Mouse (Mus musculus) CH12.LX (cell line): ENCODE results near the gene Timmdc1. TPM values are rescaled to one million over a fixed set of nuclear protein-coding genes. Genes with fewer than 3 reads are reported as not detected.

Experiments used
- DNase-seq: peaks from one replicate; pipeline ENCODE4 v3.0.0-alpha.2; 2013; ENCODE audit errors: extremely low read depth
- H3K27ac ChIP-seq: 2 replicates; pipeline ENCODE4 v1.5.1; 2012; ENCODE audit warnings: low read depth, mild to moderate bottlenecking, control low read depth, moderate library complexity; ENCODE audit not compliant: insufficient read depth
- H3K27me3 ChIP-seq: replicated peaks from 2 replicates; pipeline ENCODE3; 2012; ENCODE audit warnings: inconsistent platforms
- H3K36me3 ChIP-seq, 2 experiments: replicated peaks in 1 of 2; 2 replicates each; pipeline versions ENCODE3 to v1.6.1; 2012; ENCODE audit warnings: inconsistent platforms in 1 of 2, low read length in 1 of 2, mild to moderate bottlenecking in 1 of 2, mixed read lengths in 1 of 2, moderate library complexity in 1 of 2; ENCODE audit not compliant: control insufficient read depth in 1 of 2, insufficient read depth in 1 of 2
- H3K4me1 ChIP-seq, 2 experiments: 2 replicates each; pipeline ENCODE4 v1.6.1; 2012; ENCODE audit warnings: inconsistent platforms in 1 of 2, moderate library complexity in 1 of 2; ENCODE audit not compliant: insufficient read depth in 2 of 2, control insufficient read depth in 1 of 2
- H3K4me2 ChIP-seq: 2 replicates; pipeline ENCODE4 v1.6.1; 2012; ENCODE audit warnings: low read depth, mild to moderate bottlenecking, control low read depth; ENCODE audit not compliant: poor library complexity, insufficient read depth, severe bottlenecking
- H3K4me3 ChIP-seq, 3 experiments: fragments of 150-350 bp in 1 of 3; sonication (generic) in 1 of 3; replicated peaks in 1 of 3; 2 replicates each; pipeline versions ENCODE3 to v1.5.1; 2011 to 2012; ENCODE audit warnings: low read depth in 2 of 3, low read length in 2 of 3, mild to moderate bottlenecking in 2 of 3, moderate library complexity in 2 of 3, control low read depth in 1 of 3, improper control_type of control experiment in 1 of 3, inconsistent platforms in 1 of 3, mixed read lengths in 1 of 3; ENCODE audit not compliant: poor library complexity in 1 of 3
- H3K79me2 ChIP-seq: replicated peaks from 2 replicates; pipeline ENCODE4 v1.6.1; 2012; ENCODE audit warnings: mild to moderate bottlenecking, moderate library complexity; ENCODE audit not compliant: control insufficient read depth, poor library complexity, insufficient read depth, severe bottlenecking; ENCODE audit errors: extremely low read depth
- H3K9ac ChIP-seq: 2 replicates; pipeline ENCODE4 v1.6.1; 2012; ENCODE audit warnings: low read depth, mild to moderate bottlenecking, control low read depth, moderate library complexity; ENCODE audit not compliant: insufficient read depth
- H3K9me3 ChIP-seq: replicated peaks from 2 replicates; pipeline ENCODE3; 2012; ENCODE audit warnings: low read length, inconsistent platforms, mixed read lengths
- BHLHE40 ChIP-seq: IDR thresholded peaks from 2 replicates; pipeline ENCODE4 v1.6.1; 2011; ENCODE audit warnings: mild to moderate bottlenecking, low read depth, low read length, improper control_type of control experiment
- CHD1 ChIP-seq: IDR thresholded peaks from 2 replicates; pipeline ENCODE4 v1.6.1; 2012; ENCODE audit warnings: low read depth, low read length, improper control_type of control experiment, inconsistent platforms
- CHD2 ChIP-seq: IDR thresholded peaks from 2 replicates; pipeline ENCODE4 v1.6.1; 2011; ENCODE audit warnings: low read length, improper control_type of control experiment
- ELF1 ChIP-seq: IDR thresholded peaks from 2 replicates; pipeline ENCODE4 v1.6.1; 2014; ENCODE audit warnings: low read depth, mild to moderate bottlenecking, inconsistent platforms, low read length, improper control_type of control experiment
- ETS1 ChIP-seq: conservative IDR thresholded peaks from 2 replicates; pipeline ENCODE4 v1.6.1; 2012; ENCODE audit warnings: low read depth, mild to moderate bottlenecking, inconsistent platforms, low read length, improper control_type of control experiment, moderate library complexity
- IRF4 ChIP-seq: IDR thresholded peaks from 2 replicates; pipeline ENCODE4 v1.6.1; 2014; ENCODE audit warnings: low read depth, mild to moderate bottlenecking, inconsistent platforms, low read length, improper control_type of control experiment
- JUND ChIP-seq: conservative IDR thresholded peaks from 2 replicates; pipeline ENCODE4 v1.6.1; 2011; ENCODE audit warnings: low read depth, low read length, improper control_type of control experiment
- KAT2A ChIP-seq: IDR thresholded peaks from 2 replicates; pipeline ENCODE4 v1.6.1; 2012; ENCODE audit warnings: low read length, improper control_type of control experiment, inconsistent platforms; ENCODE audit not compliant: insufficient replicate concordance
- MAFK ChIP-seq: IDR thresholded peaks from 2 replicates; pipeline ENCODE4 v1.6.1; 2011; ENCODE audit warnings: low read length, improper control_type of control experiment; ENCODE audit not compliant: insufficient replicate concordance
- MAZ ChIP-seq: IDR thresholded peaks from 2 replicates; pipeline ENCODE4 v1.6.1; 2012; ENCODE audit warnings: low read depth, mild to moderate bottlenecking, inconsistent platforms, low read length, improper control_type of control experiment, moderate library complexity
- NRF1 ChIP-seq: IDR thresholded peaks from 2 replicates; pipeline ENCODE4 v1.6.1; 2014; ENCODE audit warnings: low read depth, mild to moderate bottlenecking, inconsistent platforms, low read length, improper control_type of control experiment, moderate library complexity
- PAX5 ChIP-seq: IDR thresholded peaks from 2 replicates; pipeline ENCODE4 v1.6.1; 2012; ENCODE audit warnings: low read length, inconsistent platforms, mixed read lengths
- POLR2AphosphoS2 ChIP-seq: IDR thresholded peaks from 2 replicates; pipeline ENCODE4 v1.6.1; 2011; ENCODE audit warnings: low read depth, low read length, improper control_type of control experiment
- RAD21 ChIP-seq: IDR thresholded peaks from 2 replicates; pipeline ENCODE4 v1.6.1; 2011; ENCODE audit warnings: low read depth, mild to moderate bottlenecking, low read length, improper control_type of control experiment, moderate library complexity
- RCOR1 ChIP-seq: conservative IDR thresholded peaks from 2 replicates; pipeline ENCODE4 v1.6.1; 2012; ENCODE audit warnings: low read depth, mild to moderate bottlenecking, inconsistent platforms, low read length, improper control_type of control experiment
- UBTF ChIP-seq: IDR thresholded peaks from 2 replicates; pipeline ENCODE4 v1.6.1; 2012; ENCODE audit warnings: low read depth, mild to moderate bottlenecking, inconsistent platforms, low read length, improper control_type of control experiment, moderate library complexity
- USF1 ChIP-seq: IDR thresholded peaks from 2 replicates; pipeline ENCODE4 v1.6.1; 2014; ENCODE audit warnings: low read depth, mild to moderate bottlenecking, inconsistent platforms, low read length, improper control_type of control experiment
- ZC3H11A ChIP-seq: IDR thresholded peaks from 2 replicates; pipeline ENCODE4 v1.6.1; 2012; ENCODE audit warnings: low read depth, mild to moderate bottlenecking, inconsistent platforms, low read length, improper control_type of control experiment
- dilution Hi-C: fragments of 300-500 bp; cut with MboI; formaldehyde crosslinking; loops from 2 replicates; pipeline ENCODE4 v1.14.3; 2020; ENCODE audit warnings: low sequenced_read_pairs; ENCODE audit not compliant: extremely low pct_unique_long_range_greater_than_20kb, extremely low pct_ligation_motif_present
- in situ Hi-C: fragments of 300-500 bp; cut with MboI; formaldehyde crosslinking; loops from 3 replicates; pipeline ENCODE4 v1.14.3; 2019; ENCODE audit warnings: low sequenced_read_pairs, low pct_ligation_motif_present, low pct_unique_long_range_greater_than_20kb, mixed read lengths
- polyA plus RNA-seq: library from polyadenylated mRNA; unstranded; fragments of >175 nt; gene quantifications from 2 replicates; pipeline ENCODE4 v1.2.1, GENCODE M21; 2012; ENCODE audit warnings: low read depth; ENCODE audit not compliant: insufficient read length
- total RNA-seq, 2 experiments: library from RNA; depleted of rRNA; stranded (reverse); fragments of 300-350 nt in 1 of 2; fragments of >200 nt in 1 of 2; gene quantifications; 2 replicates each; pipeline ENCODE4 v1.2.3; 2012 to 2014

The Timmdc1 gene
- total and polyA plus RNA-seq, 3 experiments: 32.5 to 49.7 (median 45.1) TPM

DNA sequence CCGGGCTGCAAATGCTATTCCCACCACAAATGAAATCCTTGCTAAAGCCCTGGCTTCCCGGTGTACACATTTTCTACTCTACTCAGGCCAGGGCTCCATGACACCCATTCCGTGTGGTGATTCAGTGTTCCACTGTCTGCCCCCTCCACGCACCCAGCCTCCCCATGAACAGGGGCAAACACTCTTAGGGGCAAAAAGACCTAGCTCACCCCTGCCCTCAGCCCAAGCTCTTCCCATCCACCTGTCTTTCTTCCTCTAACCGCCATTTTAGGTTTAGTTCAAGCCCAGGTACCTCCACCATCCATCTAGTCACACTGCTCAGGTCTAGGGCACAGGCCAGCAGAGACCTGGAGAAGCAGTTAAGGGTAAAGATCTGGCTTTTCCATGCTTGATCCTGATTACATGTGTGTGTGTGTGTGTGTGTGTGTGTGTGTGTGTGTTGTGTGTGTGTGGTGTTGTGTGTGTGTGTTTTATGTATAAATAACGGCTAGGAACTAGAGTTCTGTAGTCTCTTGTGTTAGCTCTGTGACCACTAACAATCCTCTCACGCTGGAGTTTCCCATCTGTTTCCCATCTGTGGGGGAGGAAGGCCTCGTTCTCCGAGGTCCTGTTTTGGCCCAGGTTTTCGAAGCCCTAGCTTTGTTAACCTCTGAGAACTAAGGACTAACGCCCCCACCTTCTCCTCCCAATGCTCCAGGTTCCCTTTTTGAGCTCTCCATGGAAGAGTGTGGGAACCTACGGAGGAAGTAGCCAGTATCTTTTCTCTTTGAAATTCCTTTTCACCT is 70.8 kb downstream of the Timmdc1 start (continued):
- TF ChIP-seq BHLHE40 (peak; percentile 36; the same call in 1 of the 2 replicates), ETS1 (peak; percentile 16; the same call in 1 of the 2 replicates), POLR2AphosphoS2 (no peak), NRF1 (0 out of 2 replicates have a peak, but pooled peaks have one; percentile 22), MAZ (no peak)
- TF ChIP-seq, all 38 proteins: peak for 16

DNA sequence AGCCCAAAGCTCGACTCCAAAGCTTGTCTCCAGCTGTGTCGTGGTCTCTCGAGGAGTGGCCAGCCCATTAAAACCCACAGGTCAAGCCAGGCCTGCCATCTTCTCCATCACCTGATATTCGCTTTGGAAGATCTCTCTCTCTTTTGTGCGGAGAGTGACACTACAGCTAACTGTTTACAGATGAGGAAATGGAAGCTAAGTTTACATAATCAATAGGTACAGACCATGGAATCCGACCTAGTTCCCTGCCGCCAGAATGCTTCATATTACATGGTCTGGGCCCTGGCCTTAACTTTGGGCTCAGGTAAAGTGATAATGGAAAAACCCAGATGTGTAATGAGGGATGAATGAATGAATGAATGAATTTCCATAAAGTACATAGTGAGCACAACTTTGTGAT is 71.8 kb downstream of the Timmdc1 start:
- TF ChIP-seq PAX5 (no peak), CHD1 (no peak), IRF4 (no peak), USF1 (no peak), MAZ (no peak), UBTF (no peak), RCOR1 (no peak), KAT2A (no peak), CHD2 (no peak), RAD21 (no peak), JUND (no peak), MAFK (no peak)
- Histone ChIP-seq H3K36me3 (peaks cover 41 to 51% of the 10 kb centered on the region in 2 experiments), H3K4me2 (no peak overlapping the region), H3K27me3 (no peaks in the 10 kb centered on the region), H3K4me1 (peaks cover 10 to 43% of the 10 kb centered on the region in 2 experiments), H3K4me3 (no peak overlapping the region), H3K27ac (no peak overlapping the region), H3K79me2 (peaks cover 33% of the 10 kb centered on the region), H3K9me3 (peaks cover 5% of the 10 kb centered on the region), H3K9ac (no peak overlapping the region)
- dilution Hi-C loops: no loop called here
- in situ Hi-C loops: loop anchor here (5.0 kb wide), 1 partner anchor 43 kb away; no protein-coding TSS in a partner anchor
- no peak for DNase-seq

DNA sequence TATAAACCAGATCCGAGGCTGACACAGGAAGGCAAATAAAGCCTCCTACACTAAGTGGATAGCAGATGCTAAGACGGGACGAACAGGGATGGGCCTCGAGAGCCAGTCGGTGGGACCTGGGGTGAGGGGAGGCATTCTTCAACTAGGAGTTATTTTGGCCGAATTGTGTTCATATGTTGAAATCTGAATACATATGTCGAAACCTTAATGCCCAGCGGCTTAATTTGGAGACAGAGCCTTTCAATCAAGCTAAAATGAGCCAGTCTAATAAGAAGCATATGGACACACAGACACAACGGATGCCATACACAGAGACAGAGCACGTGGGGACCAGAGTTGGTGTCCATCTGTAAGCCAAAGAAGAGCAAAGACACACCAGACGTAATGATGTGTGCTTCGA is 74.0 kb downstream of the Timmdc1 start:
- no peaks in the 10 kb centered on the region for H3K27me3 ChIP-seq

More for the DNA sequence above, 74.0 kb downstream of the Timmdc1 start:
- DNase-seq: no peak
- no peak for TF ChIP-seq CHD1
- TF ChIP-seq ELF1: no peak
- no peak for TF ChIP-seq ZC3H11A
- Histone ChIP-seq H3K79me2 (peaks cover 21% of the 10 kb centered on the region), H3K9me3 (peaks cover 14% of the 10 kb centered on the region), H3K27ac (no peak overlapping the region), H3K36me3 (peaks cover 55 to 73% of the 10 kb centered on the region in 2 experiments), H3K4me1 (peaks cover 10 to 42% of the 10 kb centered on the region in 2 experiments), H3K9ac (no peak overlapping the region), H3K4me3 (no peak overlapping the region), H3K4me2 (no peak overlapping the region)
- dilution Hi-C loops (no loop called here), in situ Hi-C loops (no loop called here)

Other genes starting within 250 kb of the Timmdc1 start
- gene Nr1i2, start 227.8 kb downstream of the Timmdc1 start, total RNA-seq (2012; rRNA removed): not detected in 2 replicates
- gene Nr1i2, start 227.8 kb downstream of the Timmdc1 start, total RNA-seq (2014; rRNA removed): not detected in 2 replicates
- gene Nr1i2, start 227.8 kb downstream of the Timmdc1 start, polyA plus RNA-seq: not detected in 2 replicates
- 3.9 TPM in 2 replicates for gene Maats1, start 180.5 kb downstream of the Timmdc1 start, total RNA-seq (2012; rRNA removed)
- gene Maats1, start 180.5 kb downstream of the Timmdc1 start, total RNA-seq (2014; rRNA removed): 1.7 and 1.9 TPM in 2 replicates
- gene Maats1, start 180.5 kb downstream of the Timmdc1 start, polyA plus RNA-seq: 2.0 and 2.9 TPM in 2 replicates
- 643 and 706 TPM in 2 replicates for gene Cox17, start 175.7 kb downstream of the Timmdc1 start, total RNA-seq (2012; rRNA removed)
- 410 and 438 TPM in 2 replicates for gene Cox17, start 175.7 kb downstream of the Timmdc1 start, total RNA-seq (2014; rRNA removed)
- gene Cox17, start 175.7 kb downstream of the Timmdc1 start, polyA plus RNA-seq: 533 and 622 TPM in 2 replicates
- 0.42 TPM in 1 of 2 replicates, not detected in the other for gene Gm21987, start 175.6 kb downstream of the Timmdc1 start, total RNA-seq (2012; rRNA removed)
- gene Gm21987, start 175.6 kb downstream of the Timmdc1 start, total RNA-seq (2014; rRNA removed): not detected in 2 replicates
- gene Gm21987, start 175.6 kb downstream of the Timmdc1 start, polyA plus RNA-seq: 0.87 TPM in 1 of 2 replicates, not detected in the other
- 1.0 and 3.6 TPM in 2 replicates for gene Popdc2, start 160.5 kb downstream of the Timmdc1 start, total RNA-seq (2012; rRNA removed)
- gene Popdc2, start 160.5 kb downstream of the Timmdc1 start, total RNA-seq (2014; rRNA removed): 0.17 and 0.30 TPM in 2 replicates
- gene Popdc2, start 160.5 kb downstream of the Timmdc1 start, polyA plus RNA-seq: 0.35 and 1.1 TPM in 2 replicates
- 20.6 and 27.9 TPM in 2 replicates for gene Pla1a, start 89.5 kb downstream of the Timmdc1 start, total RNA-seq (2012; rRNA removed)
- gene Pla1a, start 89.5 kb downstream of the Timmdc1 start, total RNA-seq (2014; rRNA removed): 12.3 and 14.3 TPM in 2 replicates
- 9.3 and 11.0 TPM in 2 replicates for gene Pla1a, start 89.5 kb downstream of the Timmdc1 start, polyA plus RNA-seq
- 47.3 and 67.7 TPM in 2 replicates for gene Adprh, start 70.0 kb downstream of the Timmdc1 start, total RNA-seq (2012; rRNA removed)
- gene Adprh, start 70.0 kb downstream of the Timmdc1 start, total RNA-seq (2014; rRNA removed): 44.9 and 45.3 TPM in 2 replicates
- gene Adprh, start 70.0 kb downstream of the Timmdc1 start, polyA plus RNA-seq: 82.9 and 93.2 TPM in 2 replicates
- 43.6 and 46.2 TPM in 2 replicates for gene Cd80, start 67.1 kb downstream of the Timmdc1 start, total RNA-seq (2012; rRNA removed)
- gene Cd80, start 67.1 kb downstream of the Timmdc1 start, total RNA-seq (2014; rRNA removed): 54.3 and 57.8 TPM in 2 replicates
- gene Cd80, start 67.1 kb downstream of the Timmdc1 start, polyA plus RNA-seq: 37.0 and 39.5 TPM in 2 replicates
- 41.4 and 44.2 TPM in 2 replicates for gene Poglut1, start 27.6 kb upstream of the Timmdc1 start, total RNA-seq (2012; rRNA removed)
- gene Poglut1, start 27.6 kb upstream of the Timmdc1 start, total RNA-seq (2014; rRNA removed): 65.6 and 76.9 TPM in 2 replicates
- 54.7 and 54.8 TPM in 2 replicates for gene Poglut1, start 27.6 kb upstream of the Timmdc1 start, polyA plus RNA-seq
- gene Tmem39a, start 36.0 kb upstream of the Timmdc1 start, total RNA-seq (2012; rRNA removed): 61.9 and 66.5 TPM in 2 replicates
- 42.3 and 52.3 TPM in 2 replicates for gene Tmem39a, start 36.0 kb upstream of the Timmdc1 start, total RNA-seq (2014; rRNA removed)
- gene Tmem39a, start 36.0 kb upstream of the Timmdc1 start, polyA plus RNA-seq: 120 and 137 TPM in 2 replicates
- gene Arhgap31, start 190.6 kb upstream of the Timmdc1 start, total RNA-seq (2012; rRNA removed): 1.1 and 2.0 TPM in 2 replicates
- gene Arhgap31, start 190.6 kb upstream of the Timmdc1 start, total RNA-seq (2014; rRNA removed): 0.05 and 0.15 TPM in 2 replicates
- 0.61 and 0.76 TPM in 2 replicates for gene Arhgap31, start 190.6 kb upstream of the Timmdc1 start, polyA plus RNA-seq
- gene B4galt4, start 219.6 kb upstream of the Timmdc1 start, total RNA-seq (2012; rRNA removed): not detected in 2 replicates
- not detected in 2 replicates for gene B4galt4, start 219.6 kb upstream of the Timmdc1 start, total RNA-seq (2014; rRNA removed)
- gene B4galt4, start 219.6 kb upstream of the Timmdc1 start, polyA plus RNA-seq: not detected in 2 replicates